Mouse (Mus musculus): Measurements from ENCODE around the gene Tas2r134.
A peak's percentile ranks its signal among the peaks of the same experiment; 100 is the strongest.

Gene Tas2r134

GRCm38 (mm10) chr2:51657684-51658083, 30.4 kb downstream of the Tas2r134 start:
- DNase-seq, result no peak

DNA sequence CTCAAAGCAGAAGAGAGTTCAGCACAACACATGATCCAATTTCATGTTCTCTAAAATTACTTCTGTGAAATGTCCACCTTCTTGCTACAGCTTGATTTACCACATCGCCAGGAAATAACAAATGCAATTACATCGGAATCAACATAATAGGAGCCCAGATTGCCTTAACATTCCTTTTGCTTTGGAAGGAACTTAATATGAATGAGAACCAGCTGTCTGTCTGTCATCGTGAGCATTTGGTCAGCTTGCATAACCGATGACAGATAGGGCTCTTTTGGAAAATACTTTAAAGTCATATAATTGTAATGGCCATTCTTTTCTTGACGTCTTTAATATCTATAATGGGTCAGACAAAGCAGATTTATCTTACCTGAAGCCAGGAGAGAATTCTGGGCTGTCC, 31.0 kb downstream of the Tas2r134 start:
- no peak for DNase-seq

GRCm38 (mm10) chr2:51674321-51674720, 47.0 kb downstream of the Tas2r134 start:
- peak; percentile 29 to 63 for DNase-seq

Data from kidney, adult 8-10 months (tissue).